Mouse (Mus musculus): ENCODE measurements at regions not wholly inside any gene's neighbourhood (a gene's known extent, or its start where the extent isn't known, plus 50 kb on each side); places are given as distances from the start of the nearest gene placed in this dataset.

DNA sequence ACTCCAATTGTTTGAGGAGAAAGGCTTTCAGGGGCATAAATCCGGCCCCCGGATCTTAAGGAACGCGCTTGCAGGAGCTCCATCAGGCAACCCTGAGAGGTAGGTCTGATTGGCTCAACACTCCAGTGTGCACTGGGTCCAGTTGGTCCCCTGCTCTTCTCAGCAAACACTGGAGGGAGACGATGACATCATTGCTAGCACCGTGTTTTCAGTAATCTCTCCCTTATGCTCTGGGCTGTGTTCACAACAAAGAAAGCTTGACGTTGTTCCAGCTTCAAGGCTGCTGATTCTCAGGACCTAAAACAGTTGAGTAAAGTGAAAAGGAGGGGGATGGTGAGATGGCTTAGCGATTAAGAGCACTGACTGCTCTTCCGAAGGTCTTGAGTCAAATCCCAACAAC, 97.0 kb upstream of the Cxadr start:
- Histone ChIP-seq H3K36me3 (ENCODE audit: control insufficient read depth in 1 of 2, insufficient read depth in 2 of 2, low read length in 2 of 2) (peaks cover 0 to 5% of the 10 kb centered on the region in 2 experiments; a peak in 1 of 4 replicates), H3K27me3 (ENCODE audit: control insufficient read depth in 1 of 2, insufficient read depth in 2 of 2, low read length in 2 of 2) (no peaks in the 10 kb centered on the region)
- TF ChIP-seq POLR2AphosphoS5 (IDR thresholded peaks at IDR 0.05; ENCODE audit: borderline replicate concordance, low read depth, low read length) (no peak), SMC3 (IDR thresholded peaks at IDR 0.05; ENCODE audit: low read depth, low read length) (no peak), ZNF384 (IDR thresholded peaks at IDR 0.05; ENCODE audit: low read depth, low read length) (no peak), USF1 (IDR thresholded peaks at IDR 0.05; ENCODE audit: low read depth, low read length) (no peak), MXI1 (IDR thresholded peaks at IDR 0.05; ENCODE audit: low read depth, low read length) (no peak), TBP (IDR thresholded peaks at IDR 0.05; ENCODE audit: low read depth, low read length) (no peak)

DNA sequence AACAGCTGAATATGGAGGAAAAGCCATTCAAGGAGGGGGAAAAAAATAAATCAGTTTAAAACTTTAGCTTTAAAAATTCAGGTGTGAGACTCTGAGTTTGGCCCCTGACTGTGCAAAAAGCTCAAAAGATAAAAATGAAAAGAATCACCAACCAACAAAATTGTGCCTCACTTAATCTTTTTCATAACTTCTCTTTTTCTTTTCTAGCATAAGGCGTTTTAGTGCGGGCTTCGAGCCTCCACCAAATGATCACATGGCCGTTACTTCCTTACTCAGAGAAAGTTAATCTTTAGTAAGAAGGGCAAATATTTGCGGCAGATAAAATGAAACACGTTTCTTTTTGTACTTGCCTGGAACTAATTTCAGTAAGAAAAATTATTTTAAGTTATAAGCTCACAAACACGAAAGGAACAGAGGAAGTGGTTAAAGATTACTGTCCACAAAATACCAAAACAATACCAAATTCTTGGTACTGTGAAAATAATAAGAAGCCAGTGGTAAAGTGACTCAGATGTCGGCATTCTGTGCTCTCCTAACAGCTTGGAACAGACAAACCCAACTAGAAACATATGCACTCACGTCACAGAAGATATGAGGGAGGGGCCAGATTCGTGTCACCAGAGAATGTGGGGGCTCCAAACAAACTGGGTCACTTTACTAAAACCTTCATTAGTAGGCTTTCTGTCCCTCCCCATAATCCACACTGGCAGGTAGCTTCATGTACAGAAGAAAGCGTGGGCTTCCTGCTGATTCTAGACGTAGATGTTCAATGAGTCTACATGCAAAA, 101.1 kb upstream of the Cxadr start:
- Histone ChIP-seq H3K9me3 (replicated peaks; ENCODE audit: insufficient read depth, low read length) (no peaks in the 10 kb centered on the region), H3K27me3 (ENCODE audit: control insufficient read depth in 1 of 2, insufficient read depth in 2 of 2, low read length in 2 of 2) (no peaks in the 10 kb centered on the region), H3K27ac (ENCODE audit: control insufficient read depth, low read depth, low read length) (peak overlapping the region; percentile 71), H3K9ac (ENCODE audit: control insufficient read depth, low read depth, low read length, poor library complexity, severe bottlenecking) (peak overlapping the region; percentile 25), H3K4me1 (ENCODE audit: control insufficient read depth in 1 of 2, insufficient read depth in 2 of 2, low read length in 2 of 2) (peaks cover 0 to 9% of the 10 kb centered on the region in 2 experiments; a peak in 2 of 4 replicates), H3K4me3 (ENCODE audit: control insufficient read depth in 1 of 2, insufficient read depth in 1 of 2, low read depth in 2 of 2, low read length in 2 of 2) (peak overlapping the region in 1 of 2 experiments; percentile 7; a peak in 2 of 4 replicates), H3K79me2 (ENCODE audit: control insufficient read depth, insufficient read depth, low read length, poor library complexity) (no peaks in the 10 kb centered on the region), H3K36me3 (ENCODE audit: control insufficient read depth in 1 of 2, insufficient read depth in 2 of 2, low read length in 2 of 2) (peaks cover 0 to 7% of the 10 kb centered on the region in 2 experiments; a peak in 2 of 4 replicates)
- peak; percentile 78 for DNase-seq (ENCODE audit: low read depth, low spot score)
- TF ChIP-seq ELF1 (IDR thresholded peaks at IDR 0.05; ENCODE audit: low read depth, low read length) = 0 out of 2 replicates have a peak, but pooled peaks have one; percentile 32
- TF ChIP-seq MYB (IDR thresholded peaks at IDR 0.05; ENCODE audit: low read depth, low read length) = no peak
- peak; percentile 89 for TF ChIP-seq USF1 (IDR thresholded peaks at IDR 0.05; ENCODE audit: low read depth, low read length)
- 0 out of 4 replicates have a peak, but pooled peaks of 1 of the 2 experiments have one; percentile 55 for TF ChIP-seq USF2 (IDR thresholded peaks at IDR 0.05; ENCODE audit: borderline replicate concordance in 1 of 2, insufficient read depth in 1 of 2, low read depth in 1 of 2, low read length in 2 of 2)
- no peak for TF ChIP-seq TAL1 (IDR thresholded peaks at IDR 0.05; ENCODE audit: low read length)
- peak; percentile 42 for TF ChIP-seq MAFK (IDR thresholded peaks at IDR 0.05; ENCODE audit: borderline replicate concordance, low read depth, low read length)
- 0 out of 2 replicates have a peak, but pooled peaks have one; percentile 2 for TF ChIP-seq ZC3H11A (IDR thresholded peaks at IDR 0.05; ENCODE audit: low read depth, low read length)
- no peak for TF ChIP-seq BHLHE40 (IDR thresholded peaks at IDR 0.05; ENCODE audit: borderline replicate concordance, low read depth, low read length)
- TF ChIP-seq MAX (IDR thresholded peaks at IDR 0.05; ENCODE audit: low read length) = peak; percentile 97
- TF ChIP-seq CHD1 (IDR thresholded peaks at IDR 0.05; ENCODE audit: low read depth, low read length) = no peak
- TF ChIP-seq POLR2AphosphoS5 (IDR thresholded peaks at IDR 0.05; ENCODE audit: borderline replicate concordance, low read depth, low read length) = no peak
- TF ChIP-seq ETS1 (IDR thresholded peaks at IDR 0.05; ENCODE audit: low read depth, low read length) = peak; percentile 76
- no peak for TF ChIP-seq NRF1 (IDR thresholded peaks at IDR 0.05; ENCODE audit: insufficient read depth, low read depth, low read length, poor library complexity, severe bottlenecking)
- 0 out of 2 replicates have a peak, but pooled peaks have one; percentile 21 for TF ChIP-seq GATA1 (IDR thresholded peaks at IDR 0.05; ENCODE audit: low read depth, low read length)
- no peak for TF ChIP-seq CTCF (IDR thresholded peaks at IDR 0.05 in 2 of 3, conservative IDR thresholded peaks at IDR 0.05 in 1 of 3; ENCODE audit: control insufficient read depth in 1 of 3, insufficient read depth in 1 of 3, low read depth in 2 of 3, low read length in 3 of 3, poor library complexity in 1 of 3, severe bottlenecking in 1 of 3)
- TF ChIP-seq HCFC1 (IDR thresholded peaks at IDR 0.05; ENCODE audit: low read depth, low read length) = 0 out of 2 replicates have a peak, but pooled peaks have one; percentile 31
- TF ChIP-seq RCOR1 (IDR thresholded peaks at IDR 0.05; ENCODE audit: low read depth, low read length) = peak; percentile 68
- TF ChIP-seq KAT2A (conservative IDR thresholded peaks at IDR 0.05; ENCODE audit: low read depth, low read length) = no peak
- TF ChIP-seq E2F4 (IDR thresholded peaks at IDR 0.05; ENCODE audit: borderline replicate concordance, low read depth, low read length) = no peak
- TF ChIP-seq MAZ (IDR thresholded peaks at IDR 0.05; ENCODE audit: low read depth, low read length) = no peak
- TF ChIP-seq SIN3A (IDR thresholded peaks at IDR 0.05; ENCODE audit: low read length) = peak; percentile 57
- TF ChIP-seq MXI1 (IDR thresholded peaks at IDR 0.05; ENCODE audit: low read depth, low read length) = peak; percentile 47; the same call in 1 of the 2 replicates
- no peak for TF ChIP-seq POLR2AphosphoS2 (IDR thresholded peaks at IDR 0.05; ENCODE audit: low read length)
- no peak for TF ChIP-seq NELFE (IDR thresholded peaks at IDR 0.05; ENCODE audit: low read depth, low read length)
- no peak for TF ChIP-seq SMC3 (IDR thresholded peaks at IDR 0.05; ENCODE audit: low read depth, low read length)
- no peak for TF ChIP-seq JUND (IDR thresholded peaks at IDR 0.05; ENCODE audit: low read depth, low read length)
- TF ChIP-seq EP300 (IDR thresholded peaks at IDR 0.05; ENCODE audit: low read depth in 1 of 2, low read length in 2 of 2) = peak; percentile 60 to 63; a peak in 2 of 4 replicates

More for the DNA sequence above, 97.0 kb upstream of the Cxadr start:
- Histone ChIP-seq H3K4me3 (ENCODE audit: control insufficient read depth in 1 of 2, insufficient read depth in 1 of 2, low read depth in 2 of 2, low read length in 2 of 2) (no peak overlapping the region), H3K9me3 (replicated peaks; ENCODE audit: insufficient read depth, low read length) (no peaks in the 10 kb centered on the region), H3K79me2 (ENCODE audit: control insufficient read depth, insufficient read depth, low read length, poor library complexity) (no peaks in the 10 kb centered on the region), H3K9ac (ENCODE audit: control insufficient read depth, low read depth, low read length, poor library complexity, severe bottlenecking) (no peak overlapping the region), H3K4me1 (ENCODE audit: control insufficient read depth in 1 of 2, insufficient read depth in 2 of 2, low read length in 2 of 2) (peaks cover 0 to 2% of the 10 kb centered on the region in 2 experiments; a peak in 1 of 4 replicates), H3K27ac (ENCODE audit: control insufficient read depth, low read depth, low read length) (no peak overlapping the region)
- no peak for DNase-seq (ENCODE audit: low read depth, low spot score)
